In genomic region chr5:76585378-76585777, GRCm38 (mm10) we compare ENCODE assay signal across 35 mouse cellular contexts.
"Had no signal": no experiment of that assay in that cellular context is flagged by ENCODE, and none has a peak within 500 bp of the region (broad histone marks: within the 10 kb centered on the region; RNA-seq: fewer than 3 reads in every experiment).

No protein-coding gene starts in this region.

- DNase-seq: heart, postnatal 10 days; heart, postnatal 14 days; heart, postnatal 36 days; heart, postnatal 4 days; kidney, adult 11 months; kidney, adult 18-20 months; kidney, adult 2 months; kidney, adult 8-10 months; kidney, adult 9 months; kidney, postnatal 10 days; kidney, postnatal 14 days; kidney, postnatal 25 days; kidney, postnatal 36 days; kidney, postnatal 4 days; layer of hippocampus, adult 9-11 months; layer of hippocampus, postnatal 36 days had no signal

- H3K9ac ChIP-seq: heart, embryonic 12.5 days; heart, embryonic 13.5 days; heart, embryonic 15.5 days; hindbrain, embryonic 12.5 days; hindbrain, embryonic 13.5 days; hindbrain, embryonic 14.5 days; hindbrain, embryonic 15.5 days; intestine, embryonic 15.5 days; kidney, embryonic 15.5 days had no signal

- H3K9me3 ChIP-seq: heart, embryonic 12.5 days; heart, embryonic 13.5 days; heart, embryonic 15.5 days; hindbrain, embryonic 10.5 days; hindbrain, embryonic 12.5 days; hindbrain, embryonic 13.5 days; hindbrain, embryonic 15.5 days; intestine, embryonic 15.5 days; kidney, embryonic 15.5 days had no signal

- H3K4me2 ChIP-seq: heart, embryonic 11.5 days; heart, embryonic 12.5 days; heart, embryonic 13.5 days; heart, embryonic 15.5 days; hindbrain, embryonic 12.5 days; hindbrain, embryonic 13.5 days; hindbrain, embryonic 14.5 days; hindbrain, embryonic 15.5 days; intestine, embryonic 15.5 days; kidney, embryonic 15.5 days had no signal

- H3K4me3 ChIP-seq: heart, embryonic 12.5 days; heart, embryonic 13.5 days; heart, embryonic 15.5 days; hindbrain, embryonic 10.5 days; hindbrain, embryonic 12.5 days; hindbrain, embryonic 13.5 days; hindbrain, embryonic 15.5 days; intestine, embryonic 15.5 days; kidney, embryonic 15.5 days; layer of hippocampus, adult 2 months; left cerebral cortex, adult 2 months had no signal

- ATAC-seq: hindbrain, embryonic 16.5 days; hindbrain, postnatal 0 days; inflammation-experienced regulatory T-cells, adult 6 months; intestine, embryonic 15.5 days; intestine, embryonic 16.5 days; intestine, postnatal 0 days had no signal

- H3K27me3 ChIP-seq: heart, embryonic 12.5 days; heart, embryonic 13.5 days; heart, embryonic 15.5 days; hindbrain, embryonic 12.5 days; hindbrain, embryonic 13.5 days; hindbrain, embryonic 15.5 days; intestine, embryonic 15.5 days; kidney, embryonic 15.5 days had no signal

- H3K36me3 ChIP-seq: heart, embryonic 12.5 days; heart, embryonic 13.5 days; heart, embryonic 15.5 days; hindbrain, embryonic 10.5 days; hindbrain, embryonic 12.5 days; hindbrain, embryonic 13.5 days; hindbrain, embryonic 15.5 days; intestine, embryonic 15.5 days; kidney, embryonic 15.5 days had no signal

- H3K27ac ChIP-seq: heart, embryonic 13.5 days; heart, embryonic 15.5 days; hindbrain, embryonic 10.5 days; hindbrain, embryonic 12.5 days; hindbrain, embryonic 13.5 days; hindbrain, embryonic 14.5 days; hindbrain, embryonic 15.5 days; hindbrain, postnatal 0 days; intestine, embryonic 15.5 days; kidney, embryonic 15.5 days; kidney, postnatal 0 days; layer of hippocampus, adult 2 months; left cerebral cortex, adult 2 months had no signal
